Mouse (Mus musculus) intestine, postnatal 0 days (tissue): ENCODE results near the gene Phgr1. TPM values are rescaled to one million over a fixed set of nuclear protein-coding genes. Genes with fewer than 3 reads are reported as not detected.

Source experiments
- ATAC-seq: fragments of 200-750 bp; cut with Nextera tagmentation; 2 replicates; pipeline ENCODE4 v1.8.0; 2017; ENCODE audit warnings: mild to moderate bottlenecking, moderate TSS enrichment, moderate library complexity
- H3K27ac ChIP-seq: fragments of 300-500 bp; sonication (generic); 2 replicates; pipeline ENCODE4 v1.5.1; 2014; ENCODE audit warnings: mild to moderate bottlenecking, low read depth, low read length, moderate library complexity
- H3K27me3 ChIP-seq: fragments of 300-500 bp; sonication (generic); replicated peaks from 2 replicates; pipeline ENCODE4 v1.6.1; 2014; ENCODE audit warnings: low read length, mixed read lengths; ENCODE audit not compliant: control insufficient read depth, insufficient read depth
- H3K36me3 ChIP-seq: fragments of 300-500 bp; sonication (generic); 2 replicates; pipeline ENCODE4 v1.6.1; 2014; ENCODE audit warnings: mild to moderate bottlenecking, moderate library complexity; ENCODE audit not compliant: control insufficient read depth, insufficient read depth
- H3K4me1 ChIP-seq: fragments of 300-500 bp; sonication (generic); replicated peaks from 2 replicates; pipeline ENCODE4 v1.6.1; 2014; ENCODE audit warnings: antibody characterized with exemption, low read length, mixed read lengths; ENCODE audit not compliant: control insufficient read depth, insufficient read depth
- H3K4me2 ChIP-seq: fragments of 300-500 bp; sonication (generic); replicated peaks from 2 replicates; pipeline ENCODE4 v1.6.1; 2014; ENCODE audit warnings: low read depth, mild to moderate bottlenecking, moderate library complexity
- H3K4me3 ChIP-seq: fragments of 300-500 bp; sonication (generic); 2 replicates; pipeline ENCODE4 v1.5.1; 2014; ENCODE audit warnings: low read depth, low read length
- H3K9ac ChIP-seq: fragments of 300-500 bp; sonication (generic); 2 replicates; pipeline ENCODE4 v1.6.1; 2014; ENCODE audit warnings: mild to moderate bottlenecking, low read depth, low read length
- H3K9me3 ChIP-seq: fragments of 300-500 bp; sonication (generic); 2 replicates; pipeline ENCODE4 v1.6.1; 2016; ENCODE audit warnings: mixed run types; ENCODE audit not compliant: control insufficient read depth
- CTCF ChIP-seq: sonication (generic); IDR thresholded peaks from 2 replicates; pipeline ENCODE4 v1.5.1; 2016; ENCODE audit warnings: low read depth, mild to moderate bottlenecking, control low read depth, antibody characterized with exemption, moderate library complexity
- WGBS: fragments of 180-500 bp; shearing (Covaris S2); extraction: QIAGEN DNeasy Blood & Tissue Kit; methylation state at CpG from one replicate; pipeline ENCODE4 v1.1.7; 2014; 5-methylcytosine and 5-hydroxymethylcytosine counted together
- polyA plus RNA-seq: library from polyadenylated mRNA; unstranded; fragments of >200 nt; fragmentation: Nextera tagmentation; extraction: Ambion mirVana; gene quantifications from 2 replicates; pipeline ENCODE4 v1.2.1, GENCODE M21; 2015

Gene Phgr1
- polyA plus RNA-seq, 1 experiment from 2014 or later = 88.7 TPM

GRCm38 (mm10) chr2:118747301-118747960 lies 25.1 kb upstream of the Phgr1 start:
- 43% methylated on average over 10 of the region's 10 CpGs for WGBS
- no peak for ATAC-seq
- no peaks in the 10 kb centered on the region for H3K9me3 ChIP-seq
- H3K4me1 ChIP-seq = peaks cover 4% of the 10 kb centered on the region; the same call in 1 of the 2 replicates
- peak overlapping the region; percentile 41; the same call in 1 of the 2 replicates for H3K27ac ChIP-seq
- peak overlapping the region; percentile 89; the same call in 1 of the 2 replicates for H3K9ac ChIP-seq
- H3K4me2 ChIP-seq = peak overlapping the region; percentile 98
- peak overlapping the region; percentile 78 for H3K4me3 ChIP-seq
- no peak for TF ChIP-seq CTCF
- 0 out of 2 replicates have a peak, but pooled peaks cover 6% of the 10 kb centered on the region for H3K27me3 ChIP-seq
- peaks cover 7% of the 10 kb centered on the region; the same call in 1 of the 2 replicates for H3K36me3 ChIP-seq

DNA sequence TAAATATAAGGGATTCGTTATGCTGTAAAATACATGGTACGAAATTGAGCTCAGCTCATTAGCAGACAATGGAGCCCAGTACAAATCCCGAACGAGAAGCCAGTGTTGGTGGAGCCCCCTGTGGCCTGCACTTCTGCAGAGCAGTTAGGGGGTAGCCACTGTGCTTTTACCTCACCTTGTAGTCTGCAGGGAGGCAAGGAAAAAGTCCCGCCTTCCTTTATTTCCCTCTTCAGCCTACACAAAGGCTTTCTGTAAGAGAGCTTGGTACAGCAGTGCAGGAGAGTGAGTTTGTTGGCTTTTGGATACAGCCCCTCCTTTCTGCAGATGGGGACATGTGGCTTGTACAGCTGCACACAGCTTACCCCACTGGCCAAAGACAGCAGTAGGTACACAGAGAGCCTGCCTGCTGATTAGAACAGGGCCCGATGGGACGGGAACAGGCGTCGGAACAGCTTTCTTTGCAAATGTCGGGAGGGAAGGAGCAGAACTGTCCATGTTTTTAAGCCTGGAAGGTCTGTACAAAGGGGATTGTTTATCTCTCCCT lies 23.2 kb upstream of the Phgr1 start:
- Histone ChIP-seq H3K27ac (no peak overlapping the region), H3K4me3 (no peak overlapping the region), H3K4me1 (peaks cover 4% of the 10 kb centered on the region; the same call in 1 of the 2 replicates), H3K4me2 (no peak overlapping the region), H3K36me3 (peaks cover 7% of the 10 kb centered on the region; the same call in 1 of the 2 replicates), H3K9me3 (no peaks in the 10 kb centered on the region), H3K27me3 (no peaks in the 10 kb centered on the region), H3K9ac (no peak overlapping the region)
- ATAC-seq = no peak
- TF ChIP-seq CTCF = peak; percentile 10; the same call in 1 of the 2 replicates
- WGBS = 68% methylated on average over 10 of the region's 10 CpGs

DNA sequence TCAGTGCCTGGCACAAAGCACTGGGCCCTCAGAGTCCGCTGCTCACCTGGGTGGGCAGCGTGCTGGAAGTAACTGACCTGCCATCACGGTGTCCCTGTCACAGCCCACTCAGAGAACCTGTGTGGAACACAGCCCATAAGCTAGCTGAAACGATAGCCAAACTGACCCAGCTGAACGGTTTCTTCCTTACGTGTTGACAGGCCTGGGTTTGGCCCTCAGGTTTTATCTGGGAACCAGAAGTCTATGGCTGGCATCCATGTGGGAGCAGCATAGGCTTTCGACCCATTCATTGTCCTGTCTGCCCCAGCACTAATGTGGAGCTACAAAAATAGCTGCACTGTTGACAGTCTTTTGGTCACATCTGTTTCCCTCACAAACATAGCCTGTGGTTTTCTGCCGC lies 22.1 kb upstream of the Phgr1 start:
- H3K9me3 ChIP-seq = no peaks in the 10 kb centered on the region
- H3K36me3 ChIP-seq = peaks cover 7% of the 10 kb centered on the region; the same call in 1 of the 2 replicates
- TF ChIP-seq CTCF = no peak
- H3K4me3 ChIP-seq = no peak overlapping the region
- no peaks in the 10 kb centered on the region for H3K27me3 ChIP-seq
- peaks cover 4% of the 10 kb centered on the region; the same call in 1 of the 2 replicates for H3K4me1 ChIP-seq
- H3K27ac ChIP-seq = no peak overlapping the region
- WGBS = 81% methylated on average over 8 of the region's 8 CpGs
- H3K4me2 ChIP-seq = no peak overlapping the region
- ATAC-seq = no peak
- no peak overlapping the region for H3K9ac ChIP-seq

DNA sequence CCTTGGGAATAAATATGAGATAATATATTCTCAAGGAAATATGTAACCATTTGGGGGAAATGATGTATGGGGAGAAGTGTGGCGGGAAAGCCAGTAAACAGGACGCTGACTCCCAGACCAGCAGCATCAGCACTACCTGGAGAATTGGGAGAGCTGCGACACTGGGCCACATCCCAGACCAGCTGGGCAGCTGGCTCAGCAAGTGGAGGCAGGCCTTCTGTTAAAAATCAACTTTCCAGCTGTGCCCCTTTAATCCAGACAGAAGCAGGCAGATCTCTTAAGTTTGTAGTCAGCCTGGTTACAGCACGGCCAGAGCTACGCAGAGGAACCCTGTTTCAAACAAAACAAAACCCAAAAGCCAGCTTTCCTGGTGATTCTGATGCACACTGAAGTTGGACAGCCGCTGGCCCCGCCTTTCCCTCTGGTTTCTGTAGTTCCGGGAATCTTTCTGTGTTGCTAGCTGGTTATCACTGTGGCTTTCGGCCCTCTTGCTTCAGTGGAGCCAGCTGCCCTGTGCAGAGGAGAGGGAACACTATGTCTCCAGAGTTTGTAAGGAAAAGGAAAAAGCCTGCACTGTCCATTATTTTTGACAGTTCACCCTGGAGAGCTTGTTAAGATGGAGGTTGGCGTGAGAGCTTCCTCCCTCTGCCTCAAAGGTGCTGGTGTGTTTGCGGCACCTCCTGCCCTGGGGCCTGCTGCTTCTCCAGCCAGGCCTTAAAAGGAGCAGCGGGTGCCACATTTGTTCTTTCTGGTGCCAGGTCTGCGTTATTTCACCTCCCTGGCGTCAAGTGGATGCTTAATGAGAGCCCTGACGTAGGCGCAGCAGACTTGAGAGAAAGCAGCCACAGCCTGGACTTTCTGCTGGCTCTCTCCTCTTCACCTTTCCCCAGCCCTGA lies 20.4 kb upstream of the Phgr1 start:
- H3K9me3 ChIP-seq = no peaks in the 10 kb centered on the region
- peaks cover 4% of the 10 kb centered on the region; the same call in 1 of the 2 replicates for H3K4me1 ChIP-seq
- H3K9ac ChIP-seq = 0 out of 2 replicates have a peak overlapping the region, but pooled peaks have one; percentile 22
- peak; percentile 14; the same call in 1 of the 2 replicates for ATAC-seq
- no peak overlapping the region for H3K4me3 ChIP-seq
- 61% methylated on average over 16 of the region's 16 CpGs for WGBS
- TF ChIP-seq CTCF = no peak
- peaks cover 7% of the 10 kb centered on the region; the same call in 1 of the 2 replicates for H3K36me3 ChIP-seq
- no peaks in the 10 kb centered on the region for H3K27me3 ChIP-seq
- H3K27ac ChIP-seq = peak overlapping the region; percentile 42
- H3K4me2 ChIP-seq = no peak overlapping the region

DNA sequence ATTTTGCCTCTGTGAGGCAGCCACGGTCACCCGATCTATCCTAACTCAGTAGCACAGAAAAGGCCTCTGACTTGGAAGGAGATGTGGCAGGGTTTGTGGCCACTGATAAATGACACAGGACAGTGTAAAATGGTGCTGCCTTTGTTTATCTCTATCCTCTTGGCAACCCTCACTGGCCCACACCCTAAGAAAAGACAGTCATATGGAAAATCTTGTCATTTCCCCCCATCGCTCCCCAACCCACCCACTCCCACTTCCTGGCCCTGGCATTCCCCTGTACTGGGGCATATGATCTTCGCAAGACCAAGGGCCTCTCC lies 19.8 kb upstream of the Phgr1 start:
- H3K4me1 ChIP-seq = no peaks in the 10 kb centered on the region
- no peak for TF ChIP-seq CTCF
- peak; percentile 14; the same call in 1 of the 2 replicates for ATAC-seq
- H3K27ac ChIP-seq = no peak overlapping the region; the same call in 1 of the 2 replicates
- H3K4me2 ChIP-seq = no peak overlapping the region
- 81% methylated on average over 4 of the region's 4 CpGs for WGBS
- peaks cover 7% of the 10 kb centered on the region; the same call in 1 of the 2 replicates for H3K36me3 ChIP-seq
- H3K9ac ChIP-seq = no peak overlapping the region
- no peaks in the 10 kb centered on the region for H3K9me3 ChIP-seq
- no peaks in the 10 kb centered on the region for H3K27me3 ChIP-seq
- no peak overlapping the region for H3K4me3 ChIP-seq

GRCm38 (mm10) chr2:118754143-118754542 lies 18.4 kb upstream of the Phgr1 start:
- no peaks in the 10 kb centered on the region for H3K9me3 ChIP-seq
- no peaks in the 10 kb centered on the region for H3K27me3 ChIP-seq
- no peak overlapping the region for H3K4me3 ChIP-seq
- no peak for TF ChIP-seq CTCF
- H3K4me1 ChIP-seq = no peaks in the 10 kb centered on the region
- H3K9ac ChIP-seq = no peak overlapping the region
- peaks cover under 1% of the 10 kb centered on the region; the same call in 1 of the 2 replicates for H3K36me3 ChIP-seq
- H3K4me2 ChIP-seq = no peak overlapping the region
- H3K27ac ChIP-seq = no peak overlapping the region
- WGBS = 83% methylated on average over 5 of the region's 5 CpGs
- no peak for ATAC-seq
